Mouse (Mus musculus) left cerebral cortex, postnatal 4 days (tissue): ENCODE measurements around the gene Ier2. TPM values are rescaled to one million over a fixed set of nuclear protein-coding genes. Genes with fewer than 3 reads are reported as not detected.

Experiments
- DNase-seq: peaks from one replicate; pipeline ENCODE4 v3.0.0-alpha.2; 2022
- intact Hi-C: fragments of 180-260 bp; cut with DNase I; formaldehyde crosslinking; loops from one replicate; pipeline ENCODE4 v1.15.1; 2025
- total RNA-seq, 2 experiments: library from RNA; stranded (reverse); gene quantifications; 2 replicates each; pipeline ENCODE4 v1.2.3; 2021

Ier2 gene
- total RNA-seq, 2 experiments from 2014 or later: 10.2 to 10.7 TPM

DNA sequence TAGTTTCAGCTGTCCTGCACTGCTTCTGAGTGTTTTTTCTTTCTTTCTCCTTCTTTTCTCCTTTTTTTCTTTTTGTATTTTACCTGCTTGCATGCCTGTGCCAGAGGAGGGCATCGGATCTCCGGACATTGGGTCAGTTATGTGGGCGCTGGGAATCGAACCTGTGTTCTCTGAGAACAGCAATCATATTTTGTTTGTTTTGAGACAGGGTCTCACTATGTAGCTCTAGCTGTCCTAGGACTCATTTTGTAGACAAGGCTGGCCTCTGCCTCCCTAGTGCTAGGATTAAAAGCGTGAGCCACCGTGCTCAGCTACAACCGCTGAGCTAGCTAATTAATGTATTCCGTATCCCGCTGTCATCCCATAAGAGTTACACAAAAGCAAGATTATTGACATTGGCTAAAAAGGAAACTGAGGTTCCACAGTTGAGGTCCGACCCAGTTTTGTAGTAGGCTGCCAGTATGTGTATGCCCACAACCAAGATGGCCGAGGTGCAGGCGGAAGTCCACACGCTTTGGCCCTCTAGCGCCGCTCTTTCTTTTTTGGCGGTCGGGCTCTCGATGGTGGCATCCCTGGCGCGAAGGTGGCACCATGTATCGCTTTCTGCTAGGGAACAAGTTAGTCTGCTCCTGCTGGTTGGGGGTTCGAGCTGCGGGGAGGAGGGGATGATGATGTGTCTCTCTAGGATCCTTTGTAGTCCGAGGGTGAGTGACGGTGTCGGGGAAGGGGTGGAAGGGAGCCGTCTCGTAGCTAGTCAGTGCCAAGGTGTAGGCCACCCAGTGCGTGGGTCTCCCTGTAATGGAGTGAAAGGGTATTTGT lies 2.1 kb upstream of the Ier2 start:
- DNase-seq: peak; percentile 86
- intact Hi-C loops: no loop called here

DNA sequence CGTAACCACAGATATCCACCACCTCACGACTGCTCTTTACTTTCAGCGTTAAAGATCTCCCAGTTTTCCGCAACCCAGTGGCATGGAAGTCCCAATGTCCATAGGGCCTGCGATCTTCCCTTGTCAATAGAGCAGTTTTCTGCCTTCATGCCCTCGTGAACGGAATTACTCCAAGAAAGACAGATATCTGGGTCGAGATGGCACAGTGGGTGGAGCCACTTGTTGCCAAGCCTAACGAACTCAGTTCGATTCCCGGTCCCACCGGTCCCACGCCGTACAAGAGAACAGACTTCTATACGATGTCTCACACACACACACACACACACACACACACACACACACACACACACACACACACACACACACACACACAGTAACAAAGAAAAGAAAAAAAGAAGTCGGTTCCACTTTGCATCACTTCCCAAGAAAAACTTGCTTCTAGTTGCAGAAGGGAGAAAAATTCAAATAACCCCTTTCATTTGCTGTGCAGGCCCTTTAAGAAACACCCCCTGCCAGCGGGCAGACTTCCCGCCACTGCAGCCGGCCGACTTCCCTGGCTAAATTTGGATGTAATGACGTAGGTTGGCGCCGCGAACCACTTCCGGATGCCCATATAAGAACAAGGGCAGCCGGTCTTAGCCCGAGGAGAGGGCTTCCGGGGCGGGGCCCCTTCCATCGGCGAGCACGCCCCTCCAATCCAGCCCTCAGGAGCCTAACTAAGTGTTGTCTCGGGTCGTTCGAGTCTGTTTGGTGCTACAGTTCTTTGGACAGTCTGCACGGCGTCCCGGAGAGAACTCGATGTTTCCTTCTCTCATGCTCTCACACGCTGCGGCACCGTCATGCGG lies 1.1 kb upstream of the Ier2 start:
- intact Hi-C loops: no loop called here
- peak; percentile 98 for DNase-seq

DNA sequence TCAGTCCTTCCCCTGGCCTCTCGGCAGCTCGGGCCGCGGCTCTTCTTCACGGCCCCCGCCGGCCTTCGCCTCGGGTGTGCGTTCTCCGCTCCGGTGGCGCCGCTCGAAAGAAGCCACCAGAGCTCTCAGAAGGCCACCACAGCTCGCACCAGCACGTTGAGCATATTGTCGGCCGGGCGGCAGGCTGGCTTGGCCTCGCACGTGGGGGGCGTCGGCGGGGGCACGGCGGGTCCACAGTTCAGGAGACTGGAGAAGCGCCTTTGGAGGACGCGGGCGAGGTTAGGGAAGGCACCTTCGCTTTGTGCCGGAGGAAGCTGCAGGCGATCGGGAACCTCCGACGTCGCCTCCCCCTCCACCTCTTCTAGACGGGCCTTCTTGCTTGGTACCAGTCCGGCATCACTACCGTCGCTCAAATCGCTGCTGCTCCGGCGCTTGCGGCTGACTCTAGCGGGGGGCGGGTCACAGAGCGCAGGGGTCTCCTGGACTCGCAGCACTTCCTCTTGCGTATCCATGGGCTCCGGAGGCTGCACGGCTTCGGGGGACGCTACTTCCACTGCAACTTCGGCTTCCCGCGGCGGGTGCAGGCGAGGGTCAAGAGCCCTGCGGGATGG lies 586 bp downstream of the Ier2 start:
- peak; percentile 56 for DNase-seq
- intact Hi-C loops: no loop called here

DNA sequence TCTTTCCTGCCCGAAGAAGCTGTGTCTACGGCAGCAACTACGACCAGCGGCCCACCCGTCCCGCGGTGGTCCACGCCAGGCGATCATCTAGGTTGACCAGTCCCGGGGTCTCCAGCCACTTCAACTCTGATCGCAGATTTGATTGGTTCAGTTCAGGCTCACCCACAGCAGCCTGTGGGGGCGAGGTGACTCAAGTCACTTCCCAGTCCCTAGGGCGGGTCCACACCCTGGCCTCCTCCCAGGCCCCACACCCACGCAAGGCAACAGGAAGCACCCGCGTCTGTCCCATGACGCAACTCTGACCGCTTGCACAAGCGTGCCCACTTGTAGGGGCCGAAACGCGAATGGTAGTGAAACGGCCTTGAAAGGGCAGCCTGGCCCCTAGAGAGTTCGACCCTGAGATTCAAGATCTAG lies 1.2 kb downstream of the Ier2 start:
- DNase-seq: peak; percentile 58
- intact Hi-C loops: no loop called here

DNA sequence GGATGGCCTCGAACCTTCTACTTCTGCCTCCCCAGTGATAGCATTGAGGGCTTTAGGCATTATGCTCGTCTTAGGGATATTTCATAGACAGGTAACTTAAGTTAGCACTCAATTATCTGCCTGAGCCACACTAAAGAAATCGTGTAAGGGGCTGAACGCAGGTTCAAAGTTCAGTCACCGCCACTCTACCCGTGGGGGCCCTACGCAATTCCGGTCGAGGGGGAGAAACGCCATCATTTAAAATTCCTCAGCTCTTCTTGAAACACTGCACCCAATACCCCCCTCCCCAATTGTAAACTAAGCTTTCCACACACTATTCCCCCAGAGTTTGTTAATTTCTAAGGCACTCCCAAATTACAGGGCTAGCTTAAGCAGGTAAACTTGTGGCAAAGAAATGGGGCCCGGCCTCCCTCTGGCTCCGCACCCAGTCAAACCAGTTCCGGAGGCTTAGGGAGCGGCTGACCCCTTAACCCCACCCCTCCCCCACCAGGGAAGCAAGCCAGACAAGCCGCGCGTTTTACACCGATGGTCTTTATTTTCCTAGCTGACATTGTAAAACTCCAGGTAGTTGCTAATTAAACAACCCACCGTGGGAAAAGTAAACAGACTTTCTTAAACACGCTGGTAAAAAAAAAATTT lies 1.7 kb downstream of the Ier2 start:
- DNase-seq: no peak
- intact Hi-C loops: no loop called here

DNA sequence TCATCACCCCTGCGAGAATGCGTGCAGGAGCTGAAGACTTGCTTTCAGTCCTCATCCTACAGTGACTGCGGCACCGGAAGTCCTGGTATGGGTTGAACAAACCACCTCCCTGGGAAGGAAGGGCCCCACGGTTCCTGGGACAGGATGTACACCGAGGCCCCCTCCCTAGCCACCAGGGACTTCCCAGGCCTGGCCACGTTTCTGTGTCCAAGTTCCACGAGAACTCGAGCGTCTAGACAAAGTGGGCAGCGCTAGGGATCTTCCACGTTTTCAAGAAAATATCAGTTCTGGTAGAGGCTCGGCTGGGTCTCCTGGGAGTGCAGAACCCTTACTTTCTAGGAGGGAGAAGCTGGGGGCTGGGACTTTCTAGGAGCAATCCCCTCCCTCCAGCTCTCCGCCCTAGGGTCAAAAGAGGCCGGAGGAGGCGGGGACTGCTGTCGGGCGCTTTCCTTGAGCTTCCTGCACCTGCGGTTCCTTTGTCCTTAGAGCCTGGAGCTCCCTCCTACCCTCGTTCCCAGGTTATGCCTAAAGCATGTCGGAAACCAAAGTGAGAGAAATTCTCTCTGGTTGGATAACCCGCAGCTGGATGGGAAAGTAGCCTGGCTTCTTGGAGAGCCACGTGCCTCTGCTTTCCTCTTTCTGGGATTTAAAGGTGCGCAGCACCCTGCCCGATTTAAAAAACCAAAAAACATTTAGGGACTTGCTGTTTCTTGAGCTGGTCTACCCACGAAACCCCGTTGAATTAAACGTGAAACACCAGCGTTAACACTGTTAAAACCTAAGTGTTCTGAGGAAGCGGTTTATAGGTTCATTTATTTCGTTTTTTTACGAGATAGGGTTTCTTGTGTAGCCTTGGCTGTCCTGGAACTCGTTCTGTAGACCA lies 2.5 kb downstream of the Ier2 start:
- intact Hi-C loops: no loop called here

DNA sequence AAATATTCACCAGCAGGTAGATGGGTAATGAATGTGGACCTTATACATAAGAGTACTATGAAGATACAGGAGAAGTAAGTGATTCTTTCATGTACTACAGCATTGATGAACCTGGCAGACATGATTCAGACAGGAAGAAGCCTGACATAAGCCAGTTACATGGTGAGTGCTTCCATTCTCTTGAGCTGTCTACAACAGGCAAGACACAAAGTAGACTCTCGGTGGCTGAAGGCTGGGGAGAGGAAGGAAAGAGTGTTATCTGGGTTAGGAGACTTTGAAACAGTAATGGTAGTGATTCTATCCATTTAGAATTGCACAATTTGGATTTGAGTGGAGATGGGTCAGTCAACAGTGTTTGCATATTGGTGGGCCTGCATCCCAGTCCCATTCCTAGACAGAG lies 3.7 kb downstream of the Ier2 start:
- intact Hi-C loops: no loop called here
- DNase-seq: no peak

More for the DNA sequence above, 2.5 kb downstream of the Ier2 start:
- peak; percentile 17 for DNase-seq

DNA sequence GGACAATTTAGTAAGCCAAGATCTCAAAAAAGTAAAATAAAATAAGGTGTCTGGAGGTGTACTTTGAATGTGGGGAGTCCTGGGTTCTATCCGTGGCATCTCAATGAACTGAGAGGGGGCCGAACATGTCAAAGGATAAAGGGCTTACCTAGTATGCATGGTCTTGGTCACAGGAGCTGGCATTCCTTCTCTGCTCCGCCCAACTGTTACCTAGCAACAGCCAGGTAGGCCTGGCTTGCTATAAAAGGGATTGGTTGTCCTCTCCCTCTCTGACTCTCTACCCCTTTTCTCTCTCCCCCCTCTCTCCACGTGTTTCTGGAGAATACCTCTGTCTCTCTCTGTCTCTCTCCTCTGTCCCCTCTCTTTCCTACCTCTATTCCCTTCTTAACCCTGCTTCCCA lies 5.0 kb downstream of the Ier2 start:
- no peak for DNase-seq
- intact Hi-C loops: no loop called here

DNA sequence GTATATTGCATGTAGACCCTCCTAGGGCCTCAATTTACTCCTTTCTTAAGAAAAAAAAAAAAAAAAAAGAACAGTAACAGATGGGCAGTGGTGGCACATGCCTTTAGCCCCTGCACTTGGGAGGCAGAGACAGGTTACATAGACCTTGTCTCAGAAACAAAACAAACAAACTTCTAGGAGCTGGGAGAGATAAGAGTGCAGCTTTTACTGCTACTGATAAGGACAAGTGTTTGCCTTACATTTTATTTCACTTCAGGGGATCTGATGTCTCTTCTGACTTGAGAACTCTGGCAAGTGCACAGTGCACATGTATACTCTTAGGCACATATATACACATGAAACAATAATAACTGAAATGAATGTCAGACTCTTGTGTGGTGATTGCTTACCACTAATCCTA lies 5.4 kb downstream of the Ier2 start:
- no peak for DNase-seq
- intact Hi-C loops: no loop called here

DNA sequence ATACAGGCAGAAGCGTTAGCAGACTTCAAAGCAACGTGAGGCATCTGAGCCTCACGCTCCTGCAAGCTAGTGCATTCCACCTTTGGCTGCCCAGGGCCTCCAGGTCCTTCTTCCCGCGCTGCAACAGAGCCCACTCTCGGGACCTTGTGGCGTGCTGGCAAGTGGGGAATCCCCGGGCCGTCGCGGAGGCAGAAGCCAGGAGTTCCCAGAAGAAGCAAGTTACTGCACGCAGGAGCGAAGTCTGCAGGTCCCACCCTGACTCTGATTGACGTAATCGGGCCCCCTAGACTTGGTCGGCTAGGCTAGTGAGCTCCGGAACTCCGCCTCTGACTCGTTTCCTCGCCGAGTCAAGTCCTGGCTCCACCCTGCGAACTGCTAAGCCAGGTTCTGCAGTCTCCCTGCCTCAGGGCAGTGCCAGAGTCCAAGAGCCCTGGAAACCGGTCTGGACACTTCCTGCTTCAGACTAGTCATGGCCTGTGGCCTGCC lies 6.0 kb downstream of the Ier2 start:
- peak; percentile 21 for DNase-seq
- intact Hi-C loops: no loop called here

DNA sequence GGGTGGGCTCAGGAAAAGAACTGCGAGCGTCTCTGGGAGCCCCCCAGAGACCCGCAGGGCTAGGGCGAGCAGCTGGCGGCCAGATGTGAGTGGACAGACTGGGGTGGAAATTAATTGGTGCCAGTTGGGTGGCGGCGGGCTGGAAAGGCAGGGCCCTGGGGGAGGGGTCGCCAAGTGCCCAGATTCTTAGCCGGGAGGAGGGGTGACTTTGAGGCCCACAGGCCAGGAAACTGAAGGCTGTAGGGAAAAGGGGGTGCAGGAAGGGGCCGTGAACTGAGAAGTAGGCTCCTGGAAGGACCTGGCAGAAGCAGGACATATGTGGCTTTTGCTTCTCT lies 6.5 kb downstream of the Ier2 start:
- intact Hi-C loops: no loop called here
- peak; percentile 48 for DNase-seq

DNA sequence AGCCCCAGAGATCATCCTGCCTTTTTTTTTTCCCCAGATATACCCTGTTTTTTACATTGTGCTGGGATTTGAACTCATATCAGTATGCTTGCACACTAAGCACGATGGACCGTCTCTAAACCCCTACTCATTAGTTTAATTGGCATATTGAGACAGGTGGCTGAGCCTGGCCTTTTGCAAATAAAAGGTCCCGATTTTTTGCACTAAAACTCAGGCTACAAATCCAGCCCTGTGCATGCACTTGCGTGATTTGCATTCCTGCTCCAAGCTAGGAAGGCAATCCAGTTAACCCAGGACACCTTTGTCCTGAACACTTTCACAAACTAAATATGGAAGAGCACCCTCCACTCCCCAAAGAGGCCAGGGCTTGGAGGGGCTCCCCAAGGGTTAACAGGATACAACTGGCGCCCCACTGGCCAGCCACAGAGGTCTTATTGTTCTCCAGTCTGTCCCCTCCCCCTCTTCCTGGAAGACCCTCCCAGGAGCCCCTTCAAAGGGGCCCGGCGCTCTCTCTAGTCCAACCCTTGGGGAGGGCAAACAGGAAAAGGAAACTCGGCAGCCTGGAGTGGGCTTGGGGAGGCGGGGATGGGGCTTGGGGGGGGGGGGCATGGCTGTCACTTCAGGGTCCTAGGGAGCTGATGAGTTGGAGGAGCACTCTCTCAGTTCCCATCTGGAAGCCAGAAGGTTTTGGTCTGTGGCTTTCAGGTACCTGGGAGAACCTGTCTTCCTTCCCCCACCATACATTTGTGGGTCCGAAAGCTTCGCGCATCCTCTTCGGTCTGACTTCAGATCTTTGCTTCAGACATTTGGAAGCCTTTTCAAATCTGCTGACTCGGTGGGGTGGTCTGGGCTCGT lies 7.1 kb downstream of the Ier2 start:
- peak; percentile 54 for DNase-seq
- intact Hi-C loops: no loop called here

DNA sequence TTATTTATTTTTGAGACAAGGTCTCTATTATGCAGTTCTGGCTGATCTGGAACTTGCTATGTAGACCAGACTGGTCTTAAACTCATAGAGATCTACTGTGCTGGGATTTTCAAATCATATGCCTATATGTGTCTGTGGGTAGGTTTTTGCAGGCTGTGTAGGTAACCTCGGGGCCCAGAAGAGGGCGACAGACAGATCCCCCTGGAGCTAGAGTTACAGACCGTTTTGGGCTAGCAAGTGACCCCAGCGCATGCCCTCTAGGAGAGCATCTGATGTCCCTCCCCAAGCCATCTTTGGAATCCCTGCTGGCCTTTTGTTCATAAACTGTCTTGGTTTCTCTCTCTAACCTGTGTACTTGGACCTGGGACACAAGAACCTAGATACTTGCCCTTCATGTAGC lies 8.1 kb downstream of the Ier2 start:
- intact Hi-C loops: no loop called here
- no peak for DNase-seq

DNA sequence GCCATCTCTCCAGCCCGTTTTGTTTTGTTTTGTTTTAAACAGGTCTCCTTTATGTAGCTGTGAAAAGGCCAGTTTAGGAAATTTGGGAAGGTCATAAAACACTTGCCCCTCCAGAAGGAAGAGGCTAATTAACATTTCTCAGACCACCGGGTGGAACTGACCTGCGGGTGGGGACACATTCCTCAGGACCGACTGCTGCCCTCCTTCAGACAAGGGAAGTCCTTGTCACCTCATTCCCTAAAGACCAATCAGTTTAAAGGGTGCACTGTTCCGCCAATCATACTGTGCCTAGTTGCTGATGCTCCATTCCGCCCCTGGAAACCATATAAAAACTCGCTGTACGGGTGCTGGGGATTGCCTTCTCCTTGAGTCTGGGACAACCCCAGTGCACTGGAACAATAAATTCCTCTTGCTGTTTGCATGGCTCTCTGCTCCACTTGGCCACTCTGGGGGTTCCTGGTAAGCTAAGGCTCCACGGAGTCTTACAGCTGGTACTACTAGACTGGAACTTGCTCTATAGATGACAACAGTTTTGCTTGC lies 9.5 kb downstream of the Ier2 start:
- intact Hi-C loops: no loop called here
- no peak for DNase-seq

DNA sequence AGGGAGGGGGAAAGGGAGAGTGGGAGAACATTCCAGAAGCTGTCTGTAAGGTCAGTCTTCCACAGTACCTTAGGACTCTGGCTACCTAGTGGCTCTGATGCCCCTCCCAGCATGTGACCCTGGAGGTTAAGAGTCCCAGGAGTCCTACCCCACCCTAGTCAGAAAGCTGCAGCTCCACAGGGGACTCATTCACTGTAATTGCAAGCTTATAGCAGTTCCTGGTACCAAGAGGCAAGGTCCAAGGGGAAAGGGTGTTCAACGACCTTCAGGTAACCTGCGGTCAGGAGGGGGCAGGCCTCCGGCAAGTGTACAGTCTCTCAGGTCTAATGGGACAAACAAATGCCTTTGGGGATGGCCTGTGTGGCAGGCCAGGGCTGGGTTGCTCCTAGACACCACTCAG lies 12.4 kb downstream of the Ier2 start:
- intact Hi-C loops: no loop called here

DNA sequence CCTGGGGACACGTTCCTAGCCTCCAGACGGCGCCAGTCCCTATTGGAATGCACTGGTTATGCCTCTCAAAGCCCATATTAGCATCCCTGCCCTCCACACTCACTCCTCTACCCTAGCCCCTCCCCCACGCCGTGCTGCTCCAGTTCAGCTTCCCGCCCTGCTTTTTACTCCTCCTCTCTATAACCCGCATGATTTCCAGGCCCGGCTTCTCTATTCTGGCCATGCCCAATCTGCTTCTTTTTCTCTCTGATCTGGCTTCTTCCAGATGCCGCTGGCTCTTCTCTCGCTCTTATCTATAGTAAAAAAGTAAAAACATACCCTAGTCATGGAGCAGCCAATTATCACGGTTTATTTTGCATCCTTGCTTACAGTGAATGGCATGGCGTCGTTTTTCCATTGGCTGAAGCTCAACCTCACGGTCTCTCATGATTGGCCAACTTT lies 15.2 kb downstream of the Ier2 start:
- intact Hi-C loops: no loop called here
- DNase-seq: peak; percentile 57

More for the DNA sequence above, 12.4 kb downstream of the Ier2 start:
- DNase-seq: no peak

DNA sequence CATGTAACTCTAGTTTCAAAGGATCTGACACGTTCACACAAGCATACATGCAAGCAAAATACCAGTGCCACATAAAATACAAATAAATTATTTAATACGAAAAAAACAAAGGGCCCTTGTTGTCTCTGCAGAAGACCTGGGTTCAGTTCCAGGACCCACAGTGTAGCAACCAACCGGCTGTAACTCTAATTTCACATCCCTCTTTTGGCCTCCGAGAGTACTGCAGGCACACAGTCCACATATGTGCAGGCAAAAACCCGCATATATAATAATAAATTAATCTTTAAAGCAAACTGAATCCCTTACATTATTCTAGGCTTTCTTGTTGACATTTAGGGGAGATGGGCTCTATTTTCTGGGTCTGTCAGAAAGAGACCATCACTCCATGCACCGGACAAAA lies 15.9 kb downstream of the Ier2 start:
- DNase-seq: no peak
- intact Hi-C loops: no loop called here

DNA sequence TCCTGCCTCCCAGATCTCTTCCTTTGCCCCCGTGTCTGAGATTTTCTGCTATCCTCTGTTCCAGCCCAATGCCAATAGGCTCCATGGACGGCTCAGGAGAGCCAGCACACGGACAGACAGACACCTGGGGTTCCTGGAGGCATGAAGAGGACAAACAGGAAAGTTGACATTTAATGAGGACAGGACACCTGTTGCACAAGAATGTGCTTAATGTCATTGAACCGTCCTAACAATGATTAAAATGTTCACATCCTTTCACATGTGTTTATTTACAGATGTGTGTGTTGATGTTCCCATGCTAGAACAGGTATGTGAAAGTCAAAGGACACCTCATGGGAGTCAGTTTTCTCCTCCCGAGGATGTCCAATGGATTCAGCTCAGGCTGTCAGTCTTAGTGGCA lies 19.6 kb downstream of the Ier2 start:
- no peak for DNase-seq
- intact Hi-C loops: no loop called here
